Mouse (Mus musculus) heart, embryonic 15.5 days (tissue): ENCODE measurements around the gene Ptgir. TPM values are rescaled to one million over a fixed set of nuclear protein-coding genes. Genes with fewer than 3 reads are reported as not detected.

Source experiments
- ATAC-seq: fragments of 200-750 bp; cut with Nextera tagmentation; replicated peaks from 2 replicates; pipeline ENCODE4 v1.8.0; 2017; ENCODE audit warnings: low read depth, moderate TSS enrichment; ENCODE audit not compliant: insufficient number of reproducible peaks, insufficient read depth, low FRiP score
- H3K27ac ChIP-seq: fragments of 300-500 bp; sonication (generic); 2 replicates; pipeline ENCODE4 v1.5.1; 2015; ENCODE audit warnings: mild to moderate bottlenecking, inconsistent platforms
- H3K27me3 ChIP-seq: fragments of 300-500 bp; sonication (generic); 2 replicates; pipeline ENCODE4 v1.6.1; 2015; ENCODE audit warnings: inconsistent platforms
- H3K36me3 ChIP-seq: fragments of 300-500 bp; sonication (generic); 2 replicates; pipeline ENCODE4 v1.6.1; 2015; ENCODE audit warnings: mild to moderate bottlenecking, inconsistent platforms
- H3K4me1 ChIP-seq: fragments of 300-500 bp; sonication (generic); replicated peaks from 2 replicates; pipeline ENCODE4 v1.6.1; 2015; ENCODE audit warnings: inconsistent platforms
- H3K4me2 ChIP-seq: fragments of 300-500 bp; sonication (generic); 2 replicates; pipeline ENCODE4 v1.6.1; 2015; ENCODE audit warnings: inconsistent platforms, mild to moderate bottlenecking, moderate library complexity
- H3K4me3 ChIP-seq: fragments of 300-500 bp; sonication (generic); 2 replicates; pipeline ENCODE4 v1.5.1; 2015; ENCODE audit warnings: mild to moderate bottlenecking, inconsistent platforms
- H3K9ac ChIP-seq: fragments of 300-500 bp; sonication (generic); 2 replicates; pipeline ENCODE4 v1.6.1; 2015; ENCODE audit warnings: mild to moderate bottlenecking, inconsistent platforms
- H3K9me3 ChIP-seq: fragments of 300-500 bp; sonication (generic); replicated peaks from 2 replicates; pipeline ENCODE4 v1.6.1; 2016; ENCODE audit warnings: inconsistent platforms
- WGBS: fragments of 180-500 bp; shearing (Covaris S2); methylation state at CpG from one replicate; pipeline ENCODE4 v1.1.7; 2015; ENCODE audit warnings: mixed read lengths; 5-methylcytosine and 5-hydroxymethylcytosine counted together
- polyA plus RNA-seq: library from polyadenylated mRNA; unstranded; fragments of >200 nt; fragmentation: Nextera tagmentation; extraction: Ambion mirVana; gene quantifications from 2 replicates; pipeline ENCODE4 v1.2.1, GENCODE M21; 2015

Ptgir gene
- polyA plus RNA-seq, 1 experiment from 2014 or later = 0.86 TPM

DNA sequence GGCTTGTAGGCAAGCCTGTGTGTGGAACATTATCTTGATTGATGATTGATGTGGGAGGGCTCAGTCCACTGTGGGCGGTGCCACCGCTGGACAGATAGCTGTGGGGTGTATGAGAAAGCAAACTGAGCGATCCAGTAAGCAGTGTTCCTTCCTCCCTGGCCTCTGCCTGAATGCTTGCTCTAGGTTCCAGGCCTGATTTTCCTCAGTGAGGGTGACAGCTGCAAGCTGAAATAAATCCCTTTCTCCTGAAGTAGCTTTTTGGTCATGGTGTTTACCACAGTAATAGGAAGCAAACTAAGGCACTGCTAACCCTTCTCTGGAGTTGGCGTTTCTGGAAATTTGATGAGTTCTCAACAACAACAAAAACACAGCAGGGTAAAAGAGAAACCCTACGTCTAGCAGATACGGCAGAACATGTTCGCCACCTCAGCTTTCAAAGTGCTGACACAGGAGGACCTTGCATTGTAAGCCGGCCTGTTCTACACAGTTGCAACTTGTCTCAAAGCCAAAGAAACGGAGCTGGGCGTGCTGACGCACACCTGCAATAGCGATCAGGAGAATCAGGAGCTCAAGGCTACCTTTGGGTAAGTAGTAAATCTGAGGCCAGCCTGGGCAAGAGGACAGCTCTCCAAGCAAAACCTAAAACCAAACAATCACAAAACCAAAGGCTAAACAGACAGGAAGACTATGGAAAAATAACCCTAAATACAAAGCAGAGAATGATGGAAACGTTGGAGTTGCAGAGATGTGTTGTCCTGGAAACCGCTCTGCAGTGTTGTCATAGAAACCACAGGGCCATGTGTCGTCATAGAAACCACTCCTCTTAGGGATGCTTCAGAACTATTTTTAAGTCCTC lies 50.3 kb downstream of the Ptgir start:
- Histone ChIP-seq H3K4me2 (no peak overlapping the region), H3K9ac (no peak overlapping the region), H3K36me3 (no peaks in the 10 kb centered on the region), H3K4me1 (0 out of 2 replicates have a peak, but pooled peaks cover 2% of the 10 kb centered on the region), H3K27me3 (no peaks in the 10 kb centered on the region), H3K4me3 (no peak overlapping the region), H3K27ac (no peak overlapping the region), H3K9me3 (no peaks in the 10 kb centered on the region)
- ATAC-seq = no peak
- 69% methylated on average over 15 of the region's 15 CpGs for WGBS

DNA sequence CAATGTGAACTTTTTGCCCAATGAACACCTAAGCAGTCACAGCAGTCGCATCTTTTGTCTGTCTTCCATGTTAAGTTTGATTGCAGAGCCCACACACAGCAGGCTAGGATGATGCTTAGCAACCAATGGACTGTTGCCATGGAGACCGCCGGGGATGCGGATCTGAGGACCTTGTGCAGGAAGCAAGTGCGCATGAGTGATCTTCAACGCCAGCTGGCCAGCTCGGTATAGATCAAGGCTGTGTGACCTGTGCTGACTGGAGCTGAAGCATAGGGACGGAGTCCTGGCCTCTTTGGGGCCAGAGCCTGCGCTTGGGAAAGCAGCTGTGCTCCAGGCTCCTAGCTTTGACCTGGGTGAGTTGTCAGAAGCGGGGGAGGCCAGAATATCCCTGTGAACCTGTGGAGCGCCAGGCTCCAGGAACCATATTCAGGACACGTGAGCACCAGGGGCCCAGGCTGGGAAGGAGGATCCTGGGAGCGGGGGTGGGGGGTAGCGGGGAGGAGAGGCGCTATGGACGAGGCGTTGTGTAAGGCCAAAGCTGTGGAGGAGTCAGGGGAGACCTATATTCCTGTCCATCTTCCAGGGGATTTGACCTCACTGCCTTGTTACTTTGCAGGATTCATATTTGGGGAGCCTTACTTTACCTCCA lies 53.4 kb downstream of the Ptgir start, which contains the start of gene Pnmal1:
Pnmal1 (plus strand) TSS at position 141 of the 649 bp plus-strand sequence.
- Histone ChIP-seq H3K9me3 (no peaks in the 10 kb centered on the region), H3K4me2 (no peak within 1 kb of the TSS), H3K4me3 (no peak within 1 kb of the TSS), H3K36me3 (no peaks in the 10 kb centered on the region), H3K9ac (no peak within 1 kb of the TSS), H3K27me3 (no peaks in the 10 kb centered on the region), H3K27ac (no peak within 1 kb of the TSS), H3K4me1 (0 out of 2 replicates have a peak, but pooled peaks cover 2% of the 10 kb centered on the region)
- 34% methylated on average over 17 of the region's 17 CpGs for WGBS
- peak; percentile 7; the same call in 1 of the 2 replicates for ATAC-seq

Other genes with a start within 250 kb of the Ptgir start
- 0.60 and 0.68 TPM in 2 replicates for gene Ceacam15, start 230.8 kb upstream of the Ptgir start, polyA plus RNA-seq
- not detected in 2 replicates for gene Ceacam9, start 184.6 kb upstream of the Ptgir start, polyA plus RNA-seq
- gene Ap2s1, start 168.1 kb upstream of the Ptgir start, polyA plus RNA-seq = 194 and 219 TPM in 2 replicates
- gene Slc1a5, start 125.2 kb upstream of the Ptgir start, polyA plus RNA-seq = 40.2 and 46.4 TPM in 2 replicates
- gene Strn4, start 90.6 kb upstream of the Ptgir start, polyA plus RNA-seq = 73.9 and 90.0 TPM in 2 replicates
- gene Fkrp, start 89.8 kb upstream of the Ptgir start, polyA plus RNA-seq = 30.8 and 32.7 TPM in 2 replicates
- 9.9 and 13.3 TPM in 2 replicates for gene Prkd2, start 63.6 kb upstream of the Ptgir start, polyA plus RNA-seq
- gene Dact3, start 31.2 kb upstream of the Ptgir start, polyA plus RNA-seq = 5.8 and 7.0 TPM in 2 replicates
- gene Gng8, start 14.7 kb upstream of the Ptgir start, polyA plus RNA-seq = 4.2 and 5.2 TPM in 2 replicates
- 96.4 and 98.4 TPM in 2 replicates for gene Calm3, start 17.6 kb downstream of the Ptgir start, polyA plus RNA-seq
- gene Pnmal2, start 38.2 kb downstream of the Ptgir start, polyA plus RNA-seq = 4.7 and 6.2 TPM in 2 replicates
- gene Pnmal1, start 53.2 kb downstream of the Ptgir start, polyA plus RNA-seq = 0.05 and 0.24 TPM in 2 replicates
- gene Gm42372, start 76.6 kb downstream of the Ptgir start, polyA plus RNA-seq = 0.05 and 0.23 TPM in 2 replicates
- 28.1 and 34.0 TPM in 2 replicates for gene Ccdc8, start 86.2 kb downstream of the Ptgir start, polyA plus RNA-seq
- 82.5 and 99.2 TPM in 2 replicates for gene Ppp5c, start 121.4 kb downstream of the Ptgir start, polyA plus RNA-seq
- 36.4 and 44.0 TPM in 2 replicates for gene Hif3a, start 155.9 kb downstream of the Ptgir start, polyA plus RNA-seq
- gene Psg16, start 167.6 kb downstream of the Ptgir start, polyA plus RNA-seq = 0.08 and 0.16 TPM in 2 replicates
- not detected in 2 replicates for gene Ceacam3, start 243.8 kb downstream of the Ptgir start, polyA plus RNA-seq